Mouse (Mus musculus) R1 (cell line): ENCODE measurements at regions not wholly inside any gene's neighbourhood (a gene's known extent, or its start where the extent isn't known, plus 50 kb on each side); places are given as distances from the start of the nearest gene placed in this dataset.

ENCODE experiments used
- DNase-seq: peaks from one replicate; pipeline ENCODE4 v3.0.0-alpha.2; 2018; ENCODE audit warnings: low read depth, low spot score

GRCm38 (mm10) chr8:50180682-50181081 is 1336.9 kb upstream of the Tenm3 start:
- DNase-seq = no peak

- peak; percentile 1 for DNase-seq
Observed at GRCm38 (mm10) chr8:50164773-50165454, 1321.2 kb upstream of the Tenm3 start.

GRCm38 (mm10) chr8:50161076-50161475 is 1317.3 kb upstream of the Tenm3 start:
- DNase-seq = no peak

GRCm38 (mm10) chr8:50160326-50160725 is 1316.6 kb upstream of the Tenm3 start:
- DNase-seq = no peak

- DNase-seq = no peak
Observed at GRCm38 (mm10) chr8:50139876-50140275, 1296.1 kb upstream of the Tenm3 start.

GRCm38 (mm10) chr8:50120041-50120440 is 1276.3 kb upstream of the Tenm3 start:
- no peak for DNase-seq

GRCm38 (mm10) chr8:50082378-50082777 is 1238.6 kb upstream of the Tenm3 start:
- DNase-seq = no peak

GRCm38 (mm10) chr8:50037096-50037495 is 1193.3 kb upstream of the Tenm3 start:
- DNase-seq = no peak

GRCm38 (mm10) chr8:50027544-50027943 is 1183.8 kb upstream of the Tenm3 start:
- DNase-seq = no peak

GRCm38 (mm10) chr8:50007546-50007945 is 1163.8 kb upstream of the Tenm3 start:
- DNase-seq = peak; percentile 2

GRCm38 (mm10) chr8:50004254-50004653 is 1160.5 kb upstream of the Tenm3 start:
- DNase-seq = no peak

GRCm38 (mm10) chr8:50003641-50004040 is 1159.9 kb upstream of the Tenm3 start:
- no peak for DNase-seq

- no peak for DNase-seq
Observed at GRCm38 (mm10) chr8:49998281-49999037, 1154.7 kb upstream of the Tenm3 start.
